Mouse (Mus musculus) stomach, postnatal 0 days (tissue): ENCODE measurements around the gene Gm45799.

Experiments used
- CTCF ChIP-seq: IDR thresholded peaks from 2 replicates; pipeline ENCODE4 v1.5.1; 2016; ENCODE audit warnings: antibody characterized with exemption, low read depth, mild to moderate bottlenecking, moderate library complexity
- EP300 ChIP-seq: optimal IDR thresholded peaks from 2 replicates; pipeline ENCODE3; 2016; ENCODE audit warnings: antibody characterized with exemption

DNA sequence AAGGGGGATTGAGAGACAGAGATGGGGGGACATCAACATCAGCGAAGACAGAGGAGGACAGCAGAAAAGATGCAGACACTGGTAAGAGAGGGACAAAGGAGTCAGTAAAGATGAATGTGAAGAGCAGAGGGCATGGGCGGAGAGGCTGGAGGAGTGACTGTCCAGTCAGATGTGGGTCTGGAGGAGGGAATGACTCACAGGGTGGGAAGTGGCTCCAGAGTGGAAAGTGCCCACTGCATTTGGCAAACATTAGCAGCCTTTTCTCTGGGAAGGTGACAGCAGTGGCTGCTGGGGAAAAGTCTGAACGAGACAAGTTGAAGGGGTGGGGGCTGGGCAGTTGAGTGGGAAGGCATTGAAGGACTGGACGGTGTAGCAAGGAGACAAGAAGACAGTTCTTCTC is 19.3 kb upstream of the Gm45799 start:
- TF ChIP-seq CTCF (no peak), EP300 (no peak)
